Mouse (Mus musculus) cortical plate, adult 2 months (tissue): ENCODE measurements around the gene Ctrc.

Experiments
- CTCF ChIP-seq: fragments of 200-500 bp; IDR thresholded peaks from 2 replicates; pipeline ENCODE4 v1.5.1; 2011; ENCODE audit warnings: mild to moderate bottlenecking, control low read depth, low read length; ENCODE audit not compliant: insufficient read depth; ENCODE audit errors: extremely low read depth
- POLR2A ChIP-seq: fragments of 200-500 bp; IDR thresholded peaks from 2 replicates; pipeline ENCODE4 v1.6.1; 2011; ENCODE audit warnings: mild to moderate bottlenecking, low read length, control low read depth; ENCODE audit not compliant: insufficient read depth; ENCODE audit errors: extremely low read depth

DNA sequence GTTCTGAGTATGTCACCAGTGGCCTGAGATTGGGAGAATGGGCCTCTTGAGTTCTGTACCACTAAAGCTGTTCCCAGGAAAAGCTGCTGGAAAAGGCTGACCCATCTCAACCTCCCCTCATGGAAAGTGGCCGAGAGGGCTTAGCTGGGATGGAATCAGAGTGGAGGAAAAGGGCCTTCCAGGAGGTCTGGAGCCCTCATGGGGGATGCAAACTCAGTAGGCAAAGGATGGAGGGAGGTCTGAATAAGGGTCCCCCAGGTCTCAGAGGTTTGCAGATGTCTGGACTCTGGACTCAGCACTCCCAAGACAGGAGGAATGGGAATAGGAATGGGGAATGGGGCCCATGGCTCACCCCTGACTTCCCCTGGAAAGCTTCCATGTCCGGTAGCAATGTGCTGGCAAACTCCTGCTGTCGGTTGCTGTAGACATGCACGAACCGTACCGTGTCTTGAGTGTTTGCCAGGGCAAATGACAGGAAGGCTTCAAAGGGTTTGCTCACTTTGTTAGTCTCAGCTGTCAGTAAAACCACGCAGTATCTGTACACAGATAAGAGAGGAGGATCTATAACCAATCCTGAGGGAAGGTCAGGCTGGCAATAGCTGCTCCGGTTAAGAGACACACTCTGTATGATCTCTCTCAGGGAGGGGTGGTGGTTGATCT, 76.5 kb downstream of the Ctrc start:
- TF ChIP-seq CTCF (no peak), POLR2A (no peak)
